Mouse (Mus musculus) neural tube, embryonic 14.5 days (tissue): ENCODE results near the gene Apol6. TPM values are rescaled to one million over a fixed set of nuclear protein-coding genes. Genes with fewer than 3 reads are reported as not detected.
A peak's percentile ranks its signal among the peaks of the same experiment; 100 is the strongest.

Experiments used
- ATAC-seq: fragments of 200-750 bp; cut with Nextera tagmentation; 2 replicates; pipeline ENCODE4 v1.8.0; 2017; ENCODE audit warnings: low read depth, mild to moderate bottlenecking, moderate TSS enrichment, moderate library complexity
- H3K27ac ChIP-seq: fragments of 300-500 bp; sonication (generic); 2 replicates; pipeline ENCODE4 v1.5.1; 2014; ENCODE audit warnings: low read depth, mild to moderate bottlenecking, control low read depth, low read length, moderate library complexity, mixed read lengths
- H3K27me3 ChIP-seq: fragments of 300-500 bp; sonication (generic); 2 replicates; pipeline ENCODE4 v1.6.1; 2014; ENCODE audit warnings: low read length; ENCODE audit not compliant: control insufficient read depth, insufficient read depth
- H3K36me3 ChIP-seq: fragments of 300-500 bp; sonication (generic); 2 replicates; pipeline ENCODE4 v1.6.1; 2014; ENCODE audit warnings: low read length, mixed read lengths; ENCODE audit not compliant: control insufficient read depth, insufficient read depth
- H3K4me1 ChIP-seq: fragments of 300-500 bp; sonication (generic); 2 replicates; pipeline ENCODE4 v1.6.1; 2014; ENCODE audit warnings: low read length; ENCODE audit not compliant: control insufficient read depth, insufficient read depth
- H3K4me2 ChIP-seq: fragments of 300-500 bp; sonication (generic); 2 replicates; pipeline ENCODE4 v1.6.1; 2014; ENCODE audit warnings: mild to moderate bottlenecking, low read depth, low read length, control low read depth
- H3K4me3 ChIP-seq: fragments of 300-500 bp; sonication (generic); 2 replicates; pipeline ENCODE4 v1.5.1; 2014; ENCODE audit warnings: low read depth, low read length, control low read depth, mixed read lengths
- H3K9ac ChIP-seq: fragments of 300-500 bp; sonication (generic); replicated peaks from 2 replicates; pipeline ENCODE4 v1.6.1; 2014; ENCODE audit warnings: low read depth, mild to moderate bottlenecking, control low read depth, low read length, mixed read lengths
- H3K9me3 ChIP-seq: fragments of 300-500 bp; sonication (generic); 2 replicates; pipeline ENCODE4 v1.6.1; 2016; ENCODE audit warnings: low read length; ENCODE audit not compliant: control insufficient read depth
- WGBS: fragments of 180-500 bp; shearing (Covaris S2); extraction: QIAGEN DNeasy Blood & Tissue Kit; methylation state at CpG from one replicate; pipeline ENCODE4 v1.1.7; 2014; 5-methylcytosine and 5-hydroxymethylcytosine counted together
- polyA plus RNA-seq: library from polyadenylated mRNA; unstranded; fragments of >200 nt; fragmentation: Nextera tagmentation; extraction: Ambion mirVana; gene quantifications from 2 replicates; pipeline ENCODE4 v1.2.1, GENCODE M21; 2014

Apol6 gene
- polyA plus RNA-seq, 1 experiment from 2014 or later, result 0.08 TPM

DNA sequence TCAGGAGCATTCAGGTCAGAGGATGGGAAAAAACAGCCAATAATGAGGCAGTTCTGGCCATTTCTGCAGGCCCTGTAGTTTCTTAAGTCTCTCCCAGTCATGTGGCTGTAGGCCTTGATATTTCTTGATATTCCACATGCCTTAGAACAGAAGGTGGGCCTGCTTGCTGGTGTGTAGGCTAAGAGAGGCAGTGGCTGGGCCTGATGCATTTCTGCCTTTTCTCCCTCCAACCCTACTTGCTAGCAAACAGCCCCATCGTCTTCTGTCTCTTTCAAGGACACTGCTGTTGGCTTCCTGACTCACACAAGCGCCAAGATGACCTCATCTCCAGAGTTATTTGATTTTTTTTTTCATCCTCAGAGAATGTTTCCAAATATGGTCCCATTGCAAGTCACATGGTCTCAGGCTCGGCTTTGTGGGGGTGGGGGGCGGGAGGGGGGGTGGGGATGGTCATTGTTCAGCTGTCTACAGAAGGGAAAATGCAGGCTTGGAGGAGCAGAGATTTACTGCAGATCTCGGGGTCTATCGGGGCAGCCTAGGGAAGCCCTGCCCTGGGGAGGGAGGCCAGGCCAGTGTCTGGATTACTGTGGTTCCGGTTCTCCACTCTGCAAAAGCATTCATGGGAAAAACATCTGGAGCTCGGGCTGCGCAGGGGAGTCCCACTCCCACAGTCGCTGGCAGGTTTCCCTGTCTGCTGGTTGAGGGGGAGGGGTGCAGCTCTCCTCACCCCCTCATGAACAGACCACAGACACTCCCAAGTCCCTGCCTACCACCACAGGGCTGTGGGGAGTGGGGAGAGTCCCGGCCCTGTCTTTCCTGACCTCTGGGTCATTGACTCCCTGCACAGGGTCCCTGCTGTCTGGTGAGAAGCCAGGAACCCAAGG lies 7.0 kb upstream of the Apol6 start:
- Histone ChIP-seq H3K27ac (peak overlapping the region; percentile 40), H3K4me3 (no peak overlapping the region), H3K4me2 (no peak overlapping the region), H3K36me3 (no peaks in the 10 kb centered on the region), H3K4me1 (0 out of 2 replicates have a peak, but pooled peaks cover 2% of the 10 kb centered on the region), H3K9ac (no peak overlapping the region), H3K27me3 (no peaks in the 10 kb centered on the region), H3K9me3 (no peaks in the 10 kb centered on the region)
- ATAC-seq, result peak; percentile 49; the same call in 1 of the 2 replicates
- 30% methylated on average over 11 of the region's 11 CpGs for WGBS

DNA sequence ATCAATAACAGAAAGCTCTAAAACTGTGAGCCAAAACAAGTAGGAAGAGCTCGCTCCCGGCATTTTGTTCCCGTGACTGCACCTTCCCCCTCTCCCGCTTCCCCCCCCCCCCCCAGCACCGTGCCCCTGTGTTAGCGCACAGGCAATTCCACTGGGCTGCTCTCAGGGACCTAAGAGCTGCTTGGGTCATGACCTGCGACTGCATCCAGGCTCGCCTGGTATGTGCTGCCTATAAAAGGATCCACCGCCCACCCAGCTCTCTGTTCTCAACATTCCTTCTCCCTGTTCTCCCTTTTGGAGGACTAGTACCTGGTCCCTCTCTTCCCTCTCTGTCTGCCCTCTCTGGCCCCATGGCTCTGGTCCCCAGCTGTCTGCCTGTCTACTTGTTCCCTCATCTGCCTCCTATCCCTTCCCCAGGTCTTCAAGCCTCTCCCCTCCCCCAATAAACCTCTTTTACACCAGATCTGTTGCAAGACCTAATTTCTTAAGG lies 5.3 kb upstream of the Apol6 start:
- no peak overlapping the region for H3K9ac ChIP-seq
- no peaks in the 10 kb centered on the region for H3K27me3 ChIP-seq
- H3K4me3 ChIP-seq, result no peak overlapping the region
- WGBS, result 76% methylated on average over 7 of the region's 9 CpGs
- no peak for ATAC-seq
- no peaks in the 10 kb centered on the region for H3K9me3 ChIP-seq
- no peak overlapping the region for H3K4me2 ChIP-seq
- H3K27ac ChIP-seq, result no peak overlapping the region
- H3K4me1 ChIP-seq, result 0 out of 2 replicates have a peak, but pooled peaks cover 2% of the 10 kb centered on the region
- H3K36me3 ChIP-seq, result no peaks in the 10 kb centered on the region

DNA sequence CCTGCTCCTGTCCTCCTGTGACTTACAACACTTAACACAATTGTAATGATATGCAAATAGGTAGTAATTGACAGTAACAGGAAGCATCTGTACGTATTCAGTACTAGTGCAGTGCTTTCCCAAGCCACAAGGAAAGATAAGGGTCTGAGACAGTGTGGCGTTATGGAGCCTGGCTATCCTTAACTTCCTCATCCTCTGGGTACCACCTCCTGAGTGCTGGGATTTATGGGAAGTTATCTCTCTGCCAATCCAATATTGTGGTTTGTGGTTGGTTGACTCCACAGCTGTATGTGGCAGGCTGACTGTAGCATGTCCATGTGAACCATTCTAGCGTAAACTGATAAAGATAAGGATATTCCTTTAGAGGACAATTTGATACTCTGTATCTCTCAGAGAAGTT lies 3.7 kb upstream of the Apol6 start:
- Histone ChIP-seq H3K27ac (no peak overlapping the region), H3K36me3 (no peaks in the 10 kb centered on the region), H3K9ac (no peak overlapping the region), H3K9me3 (no peaks in the 10 kb centered on the region), H3K4me3 (no peak overlapping the region), H3K4me1 (0 out of 2 replicates have a peak, but pooled peaks cover 2% of the 10 kb centered on the region), H3K4me2 (no peak overlapping the region), H3K27me3 (no peaks in the 10 kb centered on the region)
- no peak for ATAC-seq
- 71% methylated on average over 3 of the region's 3 CpGs for WGBS

DNA sequence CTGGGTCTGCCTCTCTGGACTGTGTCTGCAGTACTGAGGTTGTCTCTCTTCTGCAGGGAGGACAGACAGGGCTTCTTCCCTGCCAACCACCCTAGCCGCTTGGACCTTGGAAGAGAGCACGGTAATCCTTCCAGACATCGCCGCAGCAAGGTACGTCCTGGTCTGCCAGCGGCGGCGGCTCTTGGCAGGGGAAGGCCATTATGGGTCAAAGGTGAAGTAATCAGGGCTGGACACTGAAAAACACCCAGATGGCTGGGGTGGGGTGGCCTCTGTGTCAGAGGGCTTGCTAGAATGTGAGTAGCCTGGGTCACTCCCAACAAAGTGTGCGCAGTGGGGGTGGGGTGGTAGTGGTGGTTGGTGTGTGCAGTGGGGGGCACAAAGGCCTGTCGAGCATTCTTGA lies 1.1 kb downstream of the Apol6 start:
- Histone ChIP-seq H3K4me3 (no peak overlapping the region), H3K36me3 (no peaks in the 10 kb centered on the region), H3K9me3 (no peaks in the 10 kb centered on the region), H3K27me3 (no peaks in the 10 kb centered on the region), H3K4me2 (no peak overlapping the region), H3K27ac (no peak overlapping the region), H3K9ac (no peak overlapping the region), H3K4me1 (no peaks in the 10 kb centered on the region)
- WGBS, result 59% methylated on average over 10 of the region's 10 CpGs
- ATAC-seq, result no peak

DNA sequence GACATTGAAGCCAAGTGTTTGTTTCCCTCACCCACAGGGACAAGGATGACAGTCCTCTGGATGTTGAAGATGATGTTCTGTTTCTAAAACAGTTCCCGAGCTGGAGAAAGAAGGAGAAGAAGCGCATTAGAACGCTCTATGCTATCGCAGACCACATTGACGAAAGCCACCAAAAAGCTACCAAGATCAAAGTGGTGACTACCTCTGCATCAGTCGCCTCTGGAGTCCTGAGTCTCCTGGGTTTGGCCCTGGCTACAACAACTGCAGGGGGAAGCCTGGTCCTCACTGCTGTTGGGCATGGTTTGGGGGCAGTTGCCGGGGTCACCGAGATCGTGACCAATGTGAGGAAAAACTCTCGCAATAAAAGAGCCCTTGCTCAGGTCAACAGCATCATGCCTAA lies 6.0 kb downstream of the Apol6 start, which contains the start of gene Mb:
Mb (minus strand) TSS at position 101 of the 400 bp plus-strand sequence.
- Histone ChIP-seq H3K36me3 (no peaks in the 10 kb centered on the region), H3K9ac (no peak within 1 kb of the TSS), H3K4me2 (no peak within 1 kb of the TSS), H3K27me3 (no peaks in the 10 kb centered on the region), H3K27ac (no peak within 1 kb of the TSS), H3K4me1 (no peaks in the 10 kb centered on the region), H3K9me3 (no peaks in the 10 kb centered on the region), H3K4me3 (no peak within 1 kb of the TSS)
- WGBS, result 96% methylated on average over 10 of the region's 10 CpGs
- no peak for ATAC-seq

DNA sequence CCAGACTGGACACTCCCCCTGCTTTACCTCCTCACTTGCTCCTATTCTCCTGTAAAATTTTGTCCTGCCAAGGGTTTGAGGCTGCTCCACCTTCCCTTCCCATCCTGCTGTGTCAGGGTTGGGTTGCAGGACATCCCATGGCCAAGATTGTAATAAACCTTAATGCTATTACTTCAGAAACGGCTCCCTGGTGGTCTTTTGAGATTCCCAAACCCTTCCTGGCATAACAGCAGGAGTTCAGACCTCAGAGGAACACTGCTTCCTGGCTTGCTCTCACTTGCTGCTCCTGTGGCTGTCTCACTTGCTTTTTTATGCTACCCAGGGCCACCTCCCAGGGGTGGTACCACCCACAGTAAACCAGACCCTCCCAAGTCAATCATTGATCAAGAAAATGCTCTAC lies 7.6 kb downstream of the Apol6 start:
- ATAC-seq, result no peak
- Histone ChIP-seq H3K9me3 (no peaks in the 10 kb centered on the region), H3K9ac (no peak overlapping the region), H3K27ac (no peak overlapping the region), H3K36me3 (no peaks in the 10 kb centered on the region), H3K4me2 (no peak overlapping the region), H3K27me3 (no peaks in the 10 kb centered on the region), H3K4me3 (no peak overlapping the region), H3K4me1 (peaks cover 9% of the 10 kb centered on the region; the same call in 1 of the 2 replicates)
- WGBS, result 41% methylated on average over 1 of the region's 1 CpGs

DNA sequence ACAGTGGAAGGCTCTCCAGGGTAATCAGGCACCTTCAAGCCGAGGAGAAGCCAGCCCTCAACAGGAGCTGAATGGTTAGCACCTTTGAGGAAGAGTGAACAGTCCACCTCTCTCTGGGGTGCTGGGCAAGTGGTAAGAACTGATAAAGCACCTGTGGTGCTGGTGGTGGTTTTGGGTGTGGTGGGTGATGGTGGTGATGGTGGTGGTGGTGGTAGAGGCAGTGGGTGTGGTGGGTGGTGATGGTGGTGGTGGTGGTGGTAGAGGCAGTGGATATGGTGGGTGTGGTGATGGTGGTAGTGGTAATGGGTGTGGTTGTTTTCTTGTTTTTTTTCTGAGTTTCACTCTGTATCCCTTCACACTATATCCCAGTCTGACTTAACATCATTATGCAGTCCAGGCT lies 8.5 kb downstream of the Apol6 start:
- Histone ChIP-seq H3K9me3 (no peaks in the 10 kb centered on the region), H3K36me3 (no peaks in the 10 kb centered on the region), H3K4me3 (no peak overlapping the region), H3K27ac (no peak overlapping the region), H3K4me1 (peaks cover 9% of the 10 kb centered on the region; the same call in 1 of the 2 replicates), H3K27me3 (no peaks in the 10 kb centered on the region), H3K9ac (no peak overlapping the region), H3K4me2 (no peak overlapping the region)
- no peak for ATAC-seq
- WGBS, result 88% methylated on average over 1 of the region's 1 CpGs

DNA sequence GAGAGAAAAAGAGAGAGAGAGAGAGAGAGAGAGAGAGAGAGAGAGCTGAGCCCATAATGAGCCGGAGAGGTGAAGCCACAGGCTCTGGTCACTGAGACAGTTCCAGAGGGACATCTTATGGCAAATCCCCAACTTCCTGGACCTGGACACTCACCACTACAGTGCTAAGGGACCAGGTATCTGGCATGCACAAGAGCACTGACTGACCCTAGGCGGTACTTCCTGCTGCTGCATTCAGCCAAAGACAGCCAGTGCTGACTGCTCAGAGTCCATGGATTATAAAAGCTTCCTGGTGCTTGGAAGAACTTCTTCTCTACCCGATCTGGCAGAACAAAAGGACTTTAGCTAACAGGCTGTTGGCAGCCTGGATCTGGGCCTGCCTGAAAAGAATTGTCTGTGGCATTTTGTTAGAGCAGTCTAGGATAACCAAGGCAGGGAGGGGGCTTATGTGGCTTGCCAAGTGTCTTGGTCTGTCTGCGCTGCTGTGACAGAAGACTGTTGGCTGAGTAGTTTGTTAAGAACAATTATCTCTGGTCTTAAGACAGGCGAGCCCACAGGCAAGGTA lies 10.2 kb downstream of the Apol6 start:
- H3K4me2 ChIP-seq, result no peak overlapping the region
- H3K27ac ChIP-seq, result no peak overlapping the region
- H3K4me3 ChIP-seq, result no peak overlapping the region
- no peak overlapping the region for H3K9ac ChIP-seq
- no peak for ATAC-seq
- H3K9me3 ChIP-seq, result no peaks in the 10 kb centered on the region
- H3K4me1 ChIP-seq, result peaks cover 9% of the 10 kb centered on the region; the same call in 1 of the 2 replicates
- no peaks in the 10 kb centered on the region for H3K36me3 ChIP-seq
- 55% methylated on average over 5 of the region's 5 CpGs for WGBS
- H3K27me3 ChIP-seq, result no peaks in the 10 kb centered on the region
